Mouse (Mus musculus) embryo, embryonic 10.5 days (tissue): ENCODE results near the gene Gm3278.
"Not testable (repeated sequence)": the region's sequence is repeated elsewhere in the genome, so short reads cannot be mapped to it uniquely, and the experiment has no call there.

ENCODE experiments used
- DNase-seq: peaks from one replicate; pipeline ENCODE4 v3.0.0-alpha.2; 2015; ENCODE audit warnings: low spot score

Gm3278 gene

DNA sequence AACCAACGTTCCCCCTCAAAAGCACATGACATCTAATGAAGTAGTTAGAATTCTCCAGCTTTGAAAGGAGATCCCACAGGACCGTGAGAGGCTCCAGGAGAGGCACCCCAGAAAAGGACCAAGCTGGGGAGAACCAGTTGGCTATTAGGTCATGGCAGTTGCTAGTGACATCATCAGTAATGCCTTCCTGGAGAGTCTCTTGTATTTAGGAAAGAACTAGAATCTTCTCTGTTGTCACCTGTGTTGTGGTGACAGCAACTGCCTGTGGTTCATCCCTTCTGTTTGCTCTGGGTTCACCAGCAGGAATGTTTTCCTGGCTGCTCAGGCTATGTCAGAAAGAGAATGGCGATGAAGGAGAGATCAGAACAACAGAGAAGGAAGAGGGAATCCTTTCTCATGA is at the start of gene Gm3278:
Gene Gm3278 (plus strand): TSS at position 301 of the 400 bp plus-strand sequence.
- DNase-seq = not testable (repeated sequence)

- DNase-seq = not testable (repeated sequence)
Measured at GRCm38 (mm10) chr14:4855299-4855980, 36.8 kb upstream of the Gm3278 start, which contains the start of gene Gm3264. TSS of gene Gm3264 (plus strand) at chr14:4855576.
